Mouse (Mus musculus) yolk sac, embryonic 10.5 days (tissue): ENCODE results near the gene Dnaaf2.
"Not testable (repeated sequence)": the region's sequence is repeated elsewhere in the genome, so short reads cannot be mapped to it uniquely, and the experiment has no call there.

ENCODE experiments used
- DNase-seq: peaks from one replicate; pipeline ENCODE4 v3.0.0-alpha.2; 2017; ENCODE audit warnings: low spot score

Gene Dnaaf2

GRCm38 (mm10) chr12:69197378-69198163 lies 658 bp downstream of the Dnaaf2 start:
- peak; percentile 53 for DNase-seq

GRCm38 (mm10) chr12:69196444-69197377 lies 1.5 kb downstream of the Dnaaf2 start, which contains the start of gene Gm49383:
Gm49383 (minus strand) TSS chr12:69197104.
- DNase-seq: peak; percentile 75

GRCm38 (mm10) chr12:69192637-69193036 lies 5.6 kb downstream of the Dnaaf2 start:
- no peak for DNase-seq

GRCm38 (mm10) chr12:69191396-69191795 lies 6.8 kb downstream of the Dnaaf2 start:
- no peak for DNase-seq

- DNase-seq: no peak
Measured at GRCm38 (mm10) chr12:69190522-69190921, 7.7 kb downstream of the Dnaaf2 start.

GRCm38 (mm10) chr12:69190074-69190473 lies 8.2 kb downstream of the Dnaaf2 start:
- DNase-seq: no peak

- DNase-seq: no peak
Measured at GRCm38 (mm10) chr12:69186811-69187471, 11.3 kb downstream of the Dnaaf2 start.

- no peak for DNase-seq
Measured at GRCm38 (mm10) chr12:69185371-69185770, 12.9 kb downstream of the Dnaaf2 start.

- peak; percentile 54 for DNase-seq
Measured at GRCm38 (mm10) chr12:69184342-69185295, 13.6 kb downstream of the Dnaaf2 start.

- peak; percentile 97 for DNase-seq
Measured at GRCm38 (mm10) chr12:69183583-69184308, 14.5 kb downstream of the Dnaaf2 start, which contains the start of the genes Rpl36al and Mgat2. Rpl36al (minus strand) TSS chr12:69184083. Mgat2 (plus strand) TSS chr12:69184157.

GRCm38 (mm10) chr12:69181800-69182199 lies 16.4 kb downstream of the Dnaaf2 start:
- no peak for DNase-seq

- DNase-seq: no peak
Measured at GRCm38 (mm10) chr12:69179371-69179770, 18.9 kb downstream of the Dnaaf2 start.

GRCm38 (mm10) chr12:69177526-69177925 lies 20.7 kb downstream of the Dnaaf2 start:
- DNase-seq: no peak

- no peak for DNase-seq
Measured at GRCm38 (mm10) chr12:69175975-69176374, 22.3 kb downstream of the Dnaaf2 start.

- no peak for DNase-seq
Measured at GRCm38 (mm10) chr12:69171307-69171706, 26.9 kb downstream of the Dnaaf2 start.

GRCm38 (mm10) chr12:69168461-69169106 lies 29.6 kb downstream of the Dnaaf2 start, which contains the start of gene Lrr1:
Lrr1 (plus strand) TSS chr12:69168814.
- peak; percentile 92 for DNase-seq

GRCm38 (mm10) chr12:69167656-69168460 lies 30.4 kb downstream of the Dnaaf2 start:
- no peak for DNase-seq

GRCm38 (mm10) chr12:69166861-69167581 lies 31.2 kb downstream of the Dnaaf2 start:
- DNase-seq: not testable (repeated sequence)
